Mouse (Mus musculus): ENCODE data around the gene Tpi1. TPM values are rescaled to one million over a fixed set of nuclear protein-coding genes. Genes with fewer than 3 reads are reported as not detected.
"Not testable (repeated sequence)": the region's sequence is repeated elsewhere in the genome, so short reads cannot be mapped to it uniquely, and the experiment has no call there.

The Tpi1 gene
- polyA plus RNA-seq, 1 experiment from 2014 or later, result 461 TPM

DNA sequence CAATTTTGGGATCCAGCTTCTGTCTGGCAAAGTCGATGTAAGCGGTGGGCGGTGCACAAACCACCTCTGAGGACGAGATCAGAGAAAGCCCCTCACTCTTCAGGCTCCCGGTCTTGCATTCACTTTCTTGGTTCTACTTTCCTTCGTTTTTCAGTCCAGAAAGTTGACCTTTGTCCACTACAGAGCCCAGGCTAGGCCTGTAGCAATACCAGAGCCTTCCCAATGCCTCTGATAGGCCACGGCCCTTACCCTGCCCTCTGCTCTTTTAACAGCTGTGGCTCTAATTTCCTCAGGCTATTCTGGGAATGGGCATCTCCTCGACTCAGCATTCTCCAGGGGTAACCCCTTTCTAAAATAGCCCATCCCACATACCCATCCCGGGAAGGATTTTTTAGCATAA is 1.2 kb downstream of the Tpi1 start:
- peak overlapping the region; percentile 86 for H3K27ac ChIP-seq (ENCODE audit: low read length)
- 18% methylated on average over 9 of the region's 9 CpGs for WGBS
- peaks cover 39% of the 10 kb centered on the region for H3K4me1 ChIP-seq (ENCODE audit: control insufficient read depth, insufficient read depth, low read length)
- peak overlapping the region; percentile 55 for H3K4me3 ChIP-seq (ENCODE audit: low read depth, low read length)
- no peaks in the 10 kb centered on the region for H3K27me3 ChIP-seq (ENCODE audit: control insufficient read depth, insufficient read depth, low read depth, low read length)
- ATAC-seq, result no peak
- H3K9me3 ChIP-seq (replicated peaks; ENCODE audit: control insufficient read depth, low read length, poor library complexity, severe bottlenecking), result no peaks in the 10 kb centered on the region
- peak overlapping the region; percentile 75 for H3K9ac ChIP-seq (ENCODE audit: low read depth, low read length)
- peak overlapping the region; percentile 69 for H3K4me2 ChIP-seq (ENCODE audit: low read length)
- H3K36me3 ChIP-seq (ENCODE audit: control insufficient read depth, insufficient read depth, low read length), result peaks cover 14% of the 10 kb centered on the region

- no peaks in the 10 kb centered on the region for H3K9me3 ChIP-seq (replicated peaks; ENCODE audit: control insufficient read depth, low read length, poor library complexity, severe bottlenecking)
- no peaks in the 10 kb centered on the region for H3K27me3 ChIP-seq (ENCODE audit: control insufficient read depth, insufficient read depth, low read depth, low read length)
- WGBS, result 87% methylated on average over 24 of the region's 24 CpGs
- peak overlapping the region; percentile 75; the same call in 1 of the 2 replicates for H3K9ac ChIP-seq (ENCODE audit: low read depth, low read length)
- peak overlapping the region; percentile 69 for H3K4me2 ChIP-seq (ENCODE audit: low read length)
- H3K36me3 ChIP-seq (ENCODE audit: control insufficient read depth, insufficient read depth, low read length), result peaks cover 10% of the 10 kb centered on the region; the same call in 1 of the 2 replicates
- ATAC-seq, result no peak
- peak overlapping the region; percentile 55; the same call in 1 of the 2 replicates for H3K4me3 ChIP-seq (ENCODE audit: low read depth, low read length)
- H3K27ac ChIP-seq (ENCODE audit: low read length), result no peak overlapping the region
- peaks cover 39% of the 10 kb centered on the region for H3K4me1 ChIP-seq (ENCODE audit: control insufficient read depth, insufficient read depth, low read length)
Observed at GRCm38 (mm10) chr6:124811701-124812560, 2.2 kb downstream of the Tpi1 start.

DNA sequence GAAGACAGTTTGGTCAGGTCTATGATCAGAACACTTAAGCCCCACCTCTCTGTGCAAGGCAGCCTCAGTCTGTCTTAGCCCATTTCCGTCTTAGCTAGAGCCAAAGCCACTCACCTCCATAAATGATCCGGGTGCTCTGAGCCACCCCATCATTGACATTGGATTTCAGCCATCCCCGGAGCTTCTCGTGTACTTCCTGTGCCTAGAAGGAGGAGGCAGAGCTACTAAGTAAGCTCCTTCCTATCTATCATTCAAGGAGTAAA is 2.8 kb downstream of the Tpi1 start:
- no peak for ATAC-seq
- H3K4me3 ChIP-seq (ENCODE audit: low read depth, low read length), result no peak overlapping the region
- H3K9ac ChIP-seq (ENCODE audit: low read depth, low read length), result no peak overlapping the region
- 82% methylated on average over 4 of the region's 4 CpGs for WGBS
- H3K27ac ChIP-seq (ENCODE audit: low read length), result no peak overlapping the region
- H3K36me3 ChIP-seq (ENCODE audit: control insufficient read depth, insufficient read depth, low read length), result peaks cover 7% of the 10 kb centered on the region; the same call in 1 of the 2 replicates
- no peak overlapping the region for H3K4me2 ChIP-seq (ENCODE audit: low read length)
- peaks cover 42% of the 10 kb centered on the region for H3K4me1 ChIP-seq (ENCODE audit: control insufficient read depth, insufficient read depth, low read length)
- no peaks in the 10 kb centered on the region for H3K9me3 ChIP-seq (replicated peaks; ENCODE audit: control insufficient read depth, low read length, poor library complexity, severe bottlenecking)
- H3K27me3 ChIP-seq (ENCODE audit: control insufficient read depth, insufficient read depth, low read depth, low read length), result no peaks in the 10 kb centered on the region

DNA sequence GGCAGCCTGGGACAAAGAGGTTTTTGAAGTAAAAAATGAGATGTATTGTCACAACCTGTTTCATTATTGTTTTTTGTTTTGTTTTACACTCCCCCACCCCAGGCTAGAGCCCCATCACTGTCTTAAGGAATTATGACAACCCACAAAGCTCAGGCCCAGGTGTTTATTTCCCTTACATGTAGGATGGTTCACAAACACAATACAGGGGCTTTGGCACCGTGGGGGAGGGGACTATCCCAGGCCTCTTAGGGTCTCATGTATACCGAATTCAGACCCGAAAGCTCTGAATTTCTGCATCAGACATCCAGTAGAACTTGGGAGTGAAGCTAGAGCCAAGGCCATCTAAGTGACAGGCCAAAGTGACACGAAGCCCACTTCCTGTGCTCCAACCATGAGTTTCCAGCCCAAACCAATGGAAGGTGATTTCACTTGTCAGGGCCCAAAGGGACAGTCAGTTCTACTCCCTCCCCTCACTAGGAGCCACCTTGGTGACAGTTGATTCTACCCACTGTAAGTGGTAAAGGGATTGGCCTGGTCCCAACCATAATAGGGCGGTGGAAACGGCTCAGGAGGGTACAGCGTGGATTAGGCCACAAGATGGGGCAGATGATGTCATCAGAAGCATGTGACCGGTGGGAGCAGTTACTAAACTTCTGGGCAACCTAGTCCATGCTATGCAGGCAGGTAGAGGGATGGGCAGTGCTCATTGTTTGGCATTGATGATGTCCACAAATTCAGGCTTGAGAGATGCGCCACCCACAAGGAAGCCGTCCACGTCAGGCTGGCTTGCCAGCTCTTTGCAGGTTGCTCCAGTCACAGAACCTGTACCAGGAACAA is 3.3 kb downstream of the Tpi1 start:
- WGBS, result 85% methylated on average over 11 of the region's 11 CpGs

GRCm38 (mm10) chr6:124809775-124810538 is 4.1 kb downstream of the Tpi1 start:
- Histone ChIP-seq H3K36me3 (ENCODE audit: control insufficient read depth, insufficient read depth, low read length) (peaks cover 6% of the 10 kb centered on the region; the same call in 1 of the 2 replicates), H3K4me1 (ENCODE audit: control insufficient read depth, insufficient read depth, low read length) (peaks cover 48% of the 10 kb centered on the region), H3K27me3 (ENCODE audit: control insufficient read depth, insufficient read depth, low read depth, low read length) (no peaks in the 10 kb centered on the region), H3K4me2 (ENCODE audit: low read length) (peak overlapping the region; percentile 88), H3K27ac (ENCODE audit: low read length) (peak overlapping the region; percentile 79), H3K9me3 (replicated peaks; ENCODE audit: control insufficient read depth, low read length, poor library complexity, severe bottlenecking) (no peaks in the 10 kb centered on the region), H3K9ac (ENCODE audit: low read depth, low read length) (peak overlapping the region; percentile 68), H3K4me3 (ENCODE audit: low read depth, low read length) (peak overlapping the region; percentile 54)
- ATAC-seq, result no peak
- 44% methylated on average over 14 of the region's 14 CpGs for WGBS

More for the DNA sequence above, 3.3 kb downstream of the Tpi1 start:
- H3K36me3 ChIP-seq (ENCODE audit: control insufficient read depth, insufficient read depth, low read length); ATAC-seq; H3K9ac ChIP-seq (ENCODE audit: low read depth, low read length); H3K27me3 ChIP-seq (ENCODE audit: control insufficient read depth, insufficient read depth, low read depth, low read length); H3K27ac ChIP-seq (ENCODE audit: low read length); H3K9me3 ChIP-seq (replicated peaks; ENCODE audit: control insufficient read depth, low read length, poor library complexity, severe bottlenecking); H3K4me3 ChIP-seq (ENCODE audit: low read depth, low read length); H3K4me2 ChIP-seq (ENCODE audit: low read length): not testable (repeated sequence)
- H3K4me1 ChIP-seq (ENCODE audit: control insufficient read depth, insufficient read depth, low read length), result peaks cover 47% of the 10 kb centered on the region

DNA sequence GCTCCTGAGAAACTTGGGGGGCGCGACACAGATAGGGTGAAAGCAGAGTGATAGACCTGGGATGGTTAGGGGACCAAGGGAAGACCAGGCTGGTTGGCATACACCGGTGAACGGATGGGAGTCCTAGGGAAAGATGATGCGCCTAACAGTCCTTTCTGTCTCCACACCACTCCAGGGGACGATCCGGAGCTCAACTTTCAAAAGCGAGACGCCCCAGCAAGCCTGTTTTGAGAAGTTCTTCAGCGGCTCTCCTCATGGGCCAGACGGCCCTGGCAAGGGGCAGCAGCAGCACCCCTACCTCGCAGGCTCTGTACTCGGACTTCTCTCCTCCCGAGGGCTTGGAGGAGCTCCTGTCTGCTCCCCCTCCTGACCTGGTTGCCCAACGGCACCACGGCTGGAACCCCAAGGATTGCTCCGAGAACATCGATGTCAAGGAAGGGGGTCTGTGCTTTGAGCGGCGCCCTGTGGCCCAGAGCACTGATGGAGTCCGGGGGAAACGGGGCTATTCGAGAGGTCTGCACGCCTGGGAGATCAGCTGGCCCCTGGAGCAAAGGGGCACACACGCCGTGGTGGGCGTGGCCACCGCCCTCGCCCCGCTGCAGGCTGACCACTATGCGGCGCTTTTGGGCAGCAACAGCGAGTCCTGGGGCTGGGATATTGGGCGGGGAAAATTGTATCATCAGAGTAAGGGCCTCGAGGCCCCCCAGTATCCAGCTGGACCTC is 4.9 kb downstream of the Tpi1 start:
- Histone ChIP-seq H3K9ac (ENCODE audit: low read depth, low read length) (peak overlapping the region; percentile 68), H3K27ac (ENCODE audit: low read length) (peak overlapping the region; percentile 79), H3K9me3 (replicated peaks; ENCODE audit: control insufficient read depth, low read length, poor library complexity, severe bottlenecking) (no peaks in the 10 kb centered on the region), H3K36me3 (ENCODE audit: control insufficient read depth, insufficient read depth, low read length) (peaks cover 6% of the 10 kb centered on the region; the same call in 1 of the 2 replicates), H3K4me1 (ENCODE audit: control insufficient read depth, insufficient read depth, low read length) (peaks cover 42% of the 10 kb centered on the region), H3K4me2 (ENCODE audit: low read length) (peak overlapping the region; percentile 88), H3K4me3 (ENCODE audit: low read depth, low read length) (peak overlapping the region; percentile 54), H3K27me3 (ENCODE audit: control insufficient read depth, insufficient read depth, low read depth, low read length) (no peaks in the 10 kb centered on the region)
- under 1% methylated on average over 35 of the region's 35 CpGs for WGBS
- no peak for ATAC-seq

GRCm38 (mm10) chr6:124808358-124809012 is 5.6 kb downstream of the Tpi1 start, which contains the start of gene Spsb2:
Gene Spsb2, plus strand, starts transcription at chr6:124808661.
- 5% methylated on average over 28 of the region's 29 CpGs for WGBS
- Histone ChIP-seq H3K27ac (ENCODE audit: low read length) (peak within 1 kb of the TSS; percentile 79), H3K36me3 (ENCODE audit: control insufficient read depth, insufficient read depth, low read length) (peaks cover 6% of the 10 kb centered on the region; the same call in 1 of the 2 replicates), H3K27me3 (ENCODE audit: control insufficient read depth, insufficient read depth, low read depth, low read length) (no peaks in the 10 kb centered on the region), H3K4me3 (ENCODE audit: low read depth, low read length) (peak within 1 kb of the TSS; percentile 54), H3K4me2 (ENCODE audit: low read length) (peak within 1 kb of the TSS; percentile 88), H3K9ac (ENCODE audit: low read depth, low read length) (peak within 1 kb of the TSS; percentile 68), H3K4me1 (ENCODE audit: control insufficient read depth, insufficient read depth, low read length) (peaks cover 41% of the 10 kb centered on the region), H3K9me3 (replicated peaks; ENCODE audit: control insufficient read depth, low read length, poor library complexity, severe bottlenecking) (no peaks in the 10 kb centered on the region)
- peak; percentile 3; the same call in 1 of the 2 replicates for ATAC-seq

GRCm38 (mm10) chr6:124807986-124808357 is 6.1 kb downstream of the Tpi1 start:
- ATAC-seq, result no peak
- Histone ChIP-seq H3K36me3 (ENCODE audit: control insufficient read depth, insufficient read depth, low read length) (peaks cover 6% of the 10 kb centered on the region; the same call in 1 of the 2 replicates), H3K4me2 (ENCODE audit: low read length) (peak overlapping the region; percentile 88), H3K4me1 (ENCODE audit: control insufficient read depth, insufficient read depth, low read length) (peaks cover 41% of the 10 kb centered on the region), H3K27ac (ENCODE audit: low read length) (no peak overlapping the region), H3K27me3 (ENCODE audit: control insufficient read depth, insufficient read depth, low read depth, low read length) (no peaks in the 10 kb centered on the region), H3K9ac (ENCODE audit: low read depth, low read length) (peak overlapping the region; percentile 68; the same call in 1 of the 2 replicates), H3K9me3 (replicated peaks; ENCODE audit: control insufficient read depth, low read length, poor library complexity, severe bottlenecking) (no peaks in the 10 kb centered on the region; the same call in 1 of the 2 replicates), H3K4me3 (ENCODE audit: low read depth, low read length) (peak overlapping the region; percentile 54)
- WGBS, result 88% methylated on average over 6 of the region's 6 CpGs

All from midbrain, embryonic 16.5 days (tissue).